Comparison of ENCODE assay signal across 15 mouse cellular contexts in genomic region chr2:102267582-102268339, GRCm38 (mm10).
"Had no signal": no experiment of that assay in that cellular context is flagged by ENCODE, and none has a peak within 500 bp of the region (broad histone marks: within the 10 kb centered on the region; RNA-seq: fewer than 3 reads in every experiment).

No protein-coding gene starts in this region.

- ATAC-seq: liver, postnatal 0 days; midbrain, embryonic 16.5 days had no signal

- H3K9me3 ChIP-seq: lung, embryonic 15.5 days; midbrain, embryonic 12.5 days; neural tube, embryonic 12.5 days had no signal

- H3K27ac ChIP-seq: lung, embryonic 15.5 days; macrophage; midbrain, embryonic 12.5 days; neural tube, embryonic 12.5 days had no signal

- H3K4me1 ChIP-seq: lung, embryonic 15.5 days; megakaryocyte, embryonic 14.5 days; midbrain, embryonic 12.5 days; neural tube, embryonic 12.5 days had no signal

- H3K27me3 ChIP-seq: lung, embryonic 15.5 days; midbrain, embryonic 12.5 days; neural tube, embryonic 12.5 days had no signal

- H3K9ac ChIP-seq: liver, postnatal 0 days; lung, embryonic 15.5 days; midbrain, embryonic 12.5 days; neural tube, embryonic 12.5 days had no signal

- DNase-seq: liver, postnatal 0 days; midbrain, embryonic 14.5 days; right cerebral cortex, adult 18-20 months; right cerebral cortex, postnatal 25 days; right cerebral cortex, postnatal 4 days; spleen, adult 18-20 months; thymus, adult 18-20 months; thymus, postnatal 14 days; thymus, postnatal 36 days had no signal

- H3K4me3 ChIP-seq: lung, embryonic 15.5 days; megakaryocyte, embryonic 14.5 days; midbrain, embryonic 12.5 days; neural tube, embryonic 12.5 days had no signal

- H3K36me3 ChIP-seq: lung, embryonic 15.5 days; midbrain, embryonic 12.5 days; neural tube, embryonic 12.5 days had no signal

- H3K4me2 ChIP-seq: lung, embryonic 15.5 days; midbrain, embryonic 12.5 days; neural tube, embryonic 12.5 days had no signal
